Mouse (Mus musculus): ENCODE data around the gene Aff3. TPM values are rescaled to one million over a fixed set of nuclear protein-coding genes. Genes with fewer than 3 reads are reported as not detected.

Gene Aff3
- total and polyA plus RNA-seq, 2 experiments from 2014 or later = 1.1 to 1.9 TPM

GRCm38 (mm10) chr1:38357933-38358796, 306.6 kb downstream of the Aff3 start:
- 66% methylated on average over 10 of the region's 10 CpGs for WGBS
- Histone ChIP-seq H3K27me3 (ENCODE audit: control insufficient read depth, insufficient read depth, low read length) (no peaks in the 10 kb centered on the region), H3K9me3 (replicated peaks; ENCODE audit: control insufficient read depth, low read length) (no peaks in the 10 kb centered on the region), H3K27ac (ENCODE audit: low read depth) (0 out of 2 replicates have a peak overlapping the region, but pooled peaks have one; percentile 34), H3K4me2 (ENCODE audit: low read depth, low read length) (no peak overlapping the region), H3K9ac (replicated peaks; ENCODE audit: low read depth, low read length) (no peak overlapping the region), H3K4me3 (ENCODE audit: low read depth, low read length) (no peak overlapping the region), H3K4me1 (ENCODE audit: control insufficient read depth, insufficient read depth) (no peaks in the 10 kb centered on the region), H3K36me3 (replicated peaks; ENCODE audit: control insufficient read depth, insufficient read depth, low read length) (no peaks in the 10 kb centered on the region)
- no peak for ATAC-seq (ENCODE audit: insufficient read depth, low read depth)
- TF ChIP-seq EP300 (IDR thresholded peaks at IDR 0.05; ENCODE audit: low read depth) = no peak
- no peak for TF ChIP-seq CTCF (IDR thresholded peaks at IDR 0.05; ENCODE audit: low read depth)
- peak; percentile 39 for DNase-seq (ENCODE audit: low spot score)

DNA sequence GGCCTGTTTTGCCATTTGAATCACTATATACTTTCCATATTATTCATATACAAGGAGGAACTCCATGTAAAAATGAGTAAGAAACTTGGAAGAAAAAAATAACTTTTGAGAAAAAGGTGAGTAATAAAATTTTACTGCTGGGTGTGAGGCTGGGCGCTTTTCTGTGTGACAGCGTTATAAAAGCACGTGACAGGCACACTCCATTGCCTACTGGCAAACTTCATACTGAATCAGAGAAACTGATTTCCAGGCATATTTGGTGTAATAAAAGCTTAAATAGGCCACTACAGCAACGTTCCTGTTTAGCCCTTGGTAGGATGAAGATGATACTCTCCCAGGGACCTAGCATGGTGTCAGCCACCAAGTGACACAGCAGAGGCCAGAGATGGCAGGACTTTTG, 310.2 kb downstream of the Aff3 start:
- DNase-seq (ENCODE audit: low spot score) (no peak), ATAC-seq (ENCODE audit: insufficient read depth, low read depth) (no peak)
- Histone ChIP-seq H3K4me2 (ENCODE audit: low read depth, low read length) (no peak overlapping the region), H3K4me1 (ENCODE audit: control insufficient read depth, insufficient read depth) (no peaks in the 10 kb centered on the region), H3K27me3 (ENCODE audit: control insufficient read depth, insufficient read depth, low read length) (no peaks in the 10 kb centered on the region), H3K4me3 (ENCODE audit: low read depth, low read length) (no peak overlapping the region), H3K36me3 (replicated peaks; ENCODE audit: control insufficient read depth, insufficient read depth, low read length) (no peaks in the 10 kb centered on the region), H3K9me3 (replicated peaks; ENCODE audit: control insufficient read depth, low read length) (no peaks in the 10 kb centered on the region), H3K9ac (replicated peaks; ENCODE audit: low read depth, low read length) (no peak overlapping the region), H3K27ac (ENCODE audit: low read depth) (no peak overlapping the region)
- 87% methylated on average over 4 of the region's 4 CpGs for WGBS
- TF ChIP-seq EP300 (IDR thresholded peaks at IDR 0.05; ENCODE audit: low read depth) (no peak), CTCF (IDR thresholded peaks at IDR 0.05; ENCODE audit: low read depth) (no peak)

GRCm38 (mm10) chr1:38347346-38347745, 317.4 kb downstream of the Aff3 start:
- H3K4me1 ChIP-seq (ENCODE audit: control insufficient read depth, insufficient read depth) = no peaks in the 10 kb centered on the region
- no peak overlapping the region for H3K4me2 ChIP-seq (ENCODE audit: low read depth, low read length)
- H3K9ac ChIP-seq (replicated peaks; ENCODE audit: low read depth, low read length) = no peak overlapping the region
- H3K9me3 ChIP-seq (replicated peaks; ENCODE audit: control insufficient read depth, low read length) = no peaks in the 10 kb centered on the region
- no peak overlapping the region for H3K4me3 ChIP-seq (ENCODE audit: low read depth, low read length)
- DNase-seq (ENCODE audit: low spot score) (no peak), ATAC-seq (ENCODE audit: insufficient read depth, low read depth) (no peak)
- no peak for TF ChIP-seq CTCF (IDR thresholded peaks at IDR 0.05; ENCODE audit: low read depth)
- no peak for TF ChIP-seq EP300 (IDR thresholded peaks at IDR 0.05; ENCODE audit: low read depth)
- no peaks in the 10 kb centered on the region for H3K36me3 ChIP-seq (replicated peaks; ENCODE audit: control insufficient read depth, insufficient read depth, low read length)
- no peak overlapping the region for H3K27ac ChIP-seq (ENCODE audit: low read depth)
- no peaks in the 10 kb centered on the region for H3K27me3 ChIP-seq (ENCODE audit: control insufficient read depth, insufficient read depth, low read length)
- 60% methylated on average over 4 of the region's 4 CpGs for WGBS

DNA sequence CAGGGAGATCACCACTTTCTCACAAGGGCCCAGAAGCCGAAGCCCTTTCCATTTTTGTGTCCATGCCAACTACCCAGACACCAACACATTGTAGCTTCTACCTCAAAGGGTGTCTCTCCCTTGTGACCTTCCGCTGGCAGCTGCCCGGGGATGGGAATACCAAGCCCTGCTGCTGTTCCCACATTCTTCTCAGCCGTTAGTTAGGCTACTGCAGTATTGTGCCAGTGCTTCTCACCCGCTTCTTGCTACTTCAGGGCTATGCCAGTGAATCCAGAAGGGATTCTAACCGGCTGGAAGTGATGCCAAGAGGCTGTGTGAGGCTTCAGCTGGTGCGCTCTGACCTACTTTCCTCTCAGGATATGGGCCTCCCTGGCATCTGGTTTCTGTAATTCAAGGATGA, 330.5 kb downstream of the Aff3 start:
- H3K27me3 ChIP-seq (ENCODE audit: control insufficient read depth, insufficient read depth, low read length) = no peaks in the 10 kb centered on the region
- H3K4me1 ChIP-seq (ENCODE audit: control insufficient read depth, insufficient read depth) = no peaks in the 10 kb centered on the region
- WGBS = 48% methylated on average over 7 of the region's 7 CpGs
- H3K4me3 ChIP-seq (ENCODE audit: low read depth, low read length) = no peak overlapping the region
- H3K9me3 ChIP-seq (replicated peaks; ENCODE audit: control insufficient read depth, low read length) = no peaks in the 10 kb centered on the region
- H3K9ac ChIP-seq (replicated peaks; ENCODE audit: low read depth, low read length) = no peak overlapping the region
- no peak overlapping the region for H3K4me2 ChIP-seq (ENCODE audit: low read depth, low read length)
- H3K27ac ChIP-seq (ENCODE audit: low read depth) = no peak overlapping the region
- peak; percentile 30; the same call in 1 of the 2 replicates for ATAC-seq (ENCODE audit: insufficient read depth, low read depth)
- no peak for DNase-seq (ENCODE audit: low spot score)
- H3K36me3 ChIP-seq (replicated peaks; ENCODE audit: control insufficient read depth, insufficient read depth, low read length) = no peaks in the 10 kb centered on the region
- TF ChIP-seq CTCF (IDR thresholded peaks at IDR 0.05; ENCODE audit: low read depth) = no peak
- TF ChIP-seq EP300 (IDR thresholded peaks at IDR 0.05; ENCODE audit: low read depth) = no peak

DNA sequence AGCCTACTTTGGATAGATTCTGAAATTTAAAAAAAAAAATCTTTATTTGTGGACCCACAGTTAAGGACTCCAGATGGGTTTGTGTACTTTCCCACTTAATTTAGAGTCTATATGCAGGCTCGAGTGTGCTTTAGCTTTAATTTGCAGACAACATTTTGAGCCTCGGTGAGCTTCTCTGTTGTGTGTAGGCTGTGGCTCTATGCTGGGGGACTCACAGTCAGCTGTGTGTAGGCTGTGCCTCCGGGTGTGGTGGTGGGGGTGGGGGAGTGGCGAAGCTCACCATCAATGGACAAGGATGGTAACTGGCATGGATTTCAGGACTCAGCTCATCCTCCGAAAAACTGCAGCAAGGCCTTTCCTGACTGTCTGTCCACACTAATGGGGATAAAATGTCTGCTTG, 331.8 kb downstream of the Aff3 start:
- WGBS = 91% methylated on average over 5 of the region's 5 CpGs
- Histone ChIP-seq H3K36me3 (replicated peaks; ENCODE audit: control insufficient read depth, insufficient read depth, low read length) (no peaks in the 10 kb centered on the region), H3K9ac (replicated peaks; ENCODE audit: low read depth, low read length) (no peak overlapping the region), H3K4me1 (ENCODE audit: control insufficient read depth, insufficient read depth) (no peaks in the 10 kb centered on the region), H3K27ac (ENCODE audit: low read depth) (no peak overlapping the region), H3K27me3 (ENCODE audit: control insufficient read depth, insufficient read depth, low read length) (no peaks in the 10 kb centered on the region), H3K4me2 (ENCODE audit: low read depth, low read length) (no peak overlapping the region), H3K9me3 (replicated peaks; ENCODE audit: control insufficient read depth, low read length) (no peaks in the 10 kb centered on the region), H3K4me3 (ENCODE audit: low read depth, low read length) (no peak overlapping the region)
- TF ChIP-seq CTCF (IDR thresholded peaks at IDR 0.05; ENCODE audit: low read depth) (no peak), EP300 (IDR thresholded peaks at IDR 0.05; ENCODE audit: low read depth) (no peak)
- DNase-seq (ENCODE audit: low spot score) (no peak), ATAC-seq (ENCODE audit: insufficient read depth, low read depth) (no peak)

Data from heart, postnatal 0 days (tissue).